Mouse (Mus musculus) adrenal gland, postnatal 25 days (tissue): Measurements from ENCODE around the gene Cox17. TPM values are rescaled to one million over a fixed set of nuclear protein-coding genes. Genes with fewer than 3 reads are reported as not detected.

ENCODE experiments used
- DNase-seq: peaks from one replicate; pipeline ENCODE4 v3.0.0; 2021; ENCODE audit warnings: mixed read lengths
- total RNA-seq: library from RNA; stranded (reverse); gene quantifications from 2 replicates; pipeline ENCODE4 v1.2.3, GENCODE M21; 2021

The Cox17 gene
- total RNA-seq, 1 experiment from 2014 or later: 273 TPM

- no peak for DNase-seq
These were observed 1.5 kb downstream of the Cox17 start for GRCm38 (mm10) chr16:38348217-38348761.

- DNase-seq: no peak
These were observed 3.1 kb downstream of the Cox17 start for GRCm38 (mm10) chr16:38349881-38350280.

- no peak for DNase-seq
These were observed 3.6 kb downstream of the Cox17 start for GRCm38 (mm10) chr16:38350361-38350855.

DNA sequence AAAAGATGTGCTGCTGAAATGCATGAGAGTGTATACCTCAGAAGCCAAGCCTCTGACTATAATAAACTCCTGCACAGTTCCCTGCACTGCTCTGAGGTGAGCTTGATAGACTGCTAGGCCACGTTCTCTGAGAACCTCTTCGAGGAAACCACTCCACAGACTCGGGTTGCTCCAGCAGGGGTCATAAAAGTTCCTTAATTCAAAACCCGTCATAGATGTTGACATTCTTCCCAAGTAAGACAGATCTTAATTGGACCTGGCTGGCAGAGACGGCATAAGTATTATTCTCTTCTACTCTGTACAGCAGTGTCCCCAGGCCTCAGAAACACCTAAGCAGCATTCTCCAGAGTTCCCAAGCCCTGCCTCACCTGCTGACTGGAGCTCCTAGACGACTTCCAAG is 4.1 kb downstream of the Cox17 start:
- DNase-seq: no peak

DNA sequence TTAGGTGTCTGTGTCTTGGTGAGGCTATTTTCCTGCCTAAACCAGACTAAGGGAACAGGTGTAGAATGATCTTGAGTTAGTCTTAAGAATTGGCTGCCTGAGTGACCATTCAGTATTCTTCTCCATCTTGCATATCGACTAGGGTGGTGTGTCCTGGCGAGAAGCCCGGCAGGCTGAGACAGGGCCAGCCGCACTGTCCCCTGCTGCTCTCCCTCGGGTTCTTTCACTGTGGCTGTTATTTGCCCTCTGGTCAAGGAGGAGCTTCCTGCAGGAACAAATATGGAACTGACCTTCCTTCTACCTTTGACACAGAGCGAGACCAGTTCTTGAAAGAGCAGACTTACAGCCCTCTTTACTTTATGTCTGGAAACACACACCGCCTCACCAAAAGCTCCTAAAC is 5.2 kb downstream of the Cox17 start:
- peak; percentile 45 for DNase-seq

DNA sequence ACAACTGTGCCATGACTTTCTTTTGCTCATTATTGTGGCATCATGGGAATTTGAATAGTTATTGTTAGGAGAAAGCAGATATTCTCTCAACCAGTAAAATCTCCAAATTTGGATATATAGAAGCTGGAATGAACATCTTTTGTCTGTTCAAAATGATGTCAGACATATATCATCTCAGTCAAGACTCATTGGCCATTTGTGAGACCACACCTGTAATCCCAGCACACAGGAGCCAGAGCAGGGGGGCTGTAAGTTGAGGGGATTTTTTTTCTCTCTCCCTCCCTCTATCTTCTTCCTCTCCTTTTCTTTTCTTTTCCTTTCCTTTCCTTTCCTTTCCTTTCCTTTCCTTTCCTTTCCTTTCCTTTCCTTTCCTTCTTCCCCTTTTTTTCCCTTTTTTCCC is 6.1 kb downstream of the Cox17 start:
- DNase-seq: no peak

- no peak for DNase-seq
These were observed 6.9 kb downstream of the Cox17 start for GRCm38 (mm10) chr16:38353642-38354041.

- DNase-seq: no peak
These were observed 7.6 kb downstream of the Cox17 start for GRCm38 (mm10) chr16:38354185-38354913.

DNA sequence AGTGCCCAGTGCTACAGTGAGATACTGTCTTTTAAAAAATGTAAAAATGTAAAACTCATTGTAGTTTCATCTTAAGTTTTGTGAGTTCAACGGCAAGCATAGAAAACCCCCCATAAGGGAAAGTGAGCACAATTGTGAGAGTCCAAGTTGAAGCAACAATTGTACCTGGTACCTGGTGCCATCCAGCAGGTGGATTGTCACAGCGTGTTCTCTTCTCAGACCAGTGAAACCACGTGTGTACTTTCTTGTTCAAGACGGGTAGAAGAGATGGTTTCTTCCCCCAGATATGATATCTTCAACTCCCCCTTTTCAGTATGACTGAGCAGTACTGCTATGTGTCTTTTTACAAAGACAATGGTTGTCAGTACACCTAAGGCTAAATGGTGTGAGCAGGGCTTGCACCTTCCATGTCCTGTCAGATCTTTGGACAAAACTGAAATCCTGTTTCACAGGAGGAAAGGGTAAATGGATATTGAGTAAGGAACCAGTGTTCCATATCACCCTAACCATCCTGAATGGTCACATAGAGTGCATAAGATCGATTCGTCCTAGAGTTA is 11.5 kb downstream of the Cox17 start:
- DNase-seq: no peak

- DNase-seq: no peak
These were observed 12.4 kb downstream of the Cox17 start for GRCm38 (mm10) chr16:38359241-38359640.

- DNase-seq: no peak
These were observed 13.1 kb downstream of the Cox17 start for GRCm38 (mm10) chr16:38359857-38360256.

GRCm38 (mm10) chr16:38360317-38360716 is 13.5 kb downstream of the Cox17 start:
- DNase-seq: no peak

GRCm38 (mm10) chr16:38361933-38362332 is 15.1 kb downstream of the Cox17 start, which contains the start of gene Popdc2:
Popdc2 (plus strand) TSS chr16:38362209.
- DNase-seq: no peak

DNA sequence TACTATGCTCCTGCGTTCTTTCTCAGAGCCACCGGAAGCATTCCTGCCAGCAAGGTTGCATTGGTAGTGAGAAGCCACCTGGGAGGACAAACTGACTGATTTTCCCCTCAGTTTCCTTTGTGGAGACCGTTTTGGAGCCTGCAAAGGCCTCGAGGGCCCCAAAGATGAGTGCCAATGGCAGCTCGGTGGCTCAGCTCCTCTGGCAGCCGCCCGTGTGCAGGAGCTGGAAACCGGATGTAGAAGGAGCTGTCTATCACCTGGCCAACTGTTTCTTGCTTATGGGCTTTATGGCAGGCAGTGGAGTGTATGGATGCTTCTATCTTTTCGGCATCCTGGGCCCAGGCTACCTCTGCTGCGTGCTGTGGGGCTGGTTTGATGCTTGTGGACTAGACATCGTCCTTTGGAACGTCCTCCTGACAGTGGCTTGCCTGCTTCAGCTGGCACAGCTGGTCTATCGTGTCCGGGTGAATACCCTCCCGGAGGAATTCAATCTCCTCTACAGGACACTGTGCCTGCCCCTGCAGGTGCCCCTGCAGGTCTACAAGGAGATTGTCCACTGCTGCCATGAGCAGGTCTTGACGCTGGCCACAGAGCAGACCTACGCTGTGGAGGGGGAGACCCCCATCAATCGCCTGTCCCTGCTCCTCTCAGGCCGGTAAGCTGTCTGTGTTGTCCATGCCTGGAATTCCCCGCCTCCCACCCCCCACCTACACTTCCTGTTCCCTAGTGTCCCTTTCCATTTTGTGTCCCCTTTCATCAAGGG is 15.9 kb downstream of the Cox17 start:
- DNase-seq: no peak

- DNase-seq: no peak
These were observed 16.4 kb downstream of the Cox17 start for GRCm38 (mm10) chr16:38363256-38363595.

- no peak for DNase-seq
These were observed 16.9 kb downstream of the Cox17 start for GRCm38 (mm10) chr16:38363657-38364056.

- DNase-seq: no peak
These were observed 18.6 kb downstream of the Cox17 start for GRCm38 (mm10) chr16:38365390-38365789.

- no peak for DNase-seq
These were observed 19.4 kb downstream of the Cox17 start for GRCm38 (mm10) chr16:38366231-38366630.

DNA sequence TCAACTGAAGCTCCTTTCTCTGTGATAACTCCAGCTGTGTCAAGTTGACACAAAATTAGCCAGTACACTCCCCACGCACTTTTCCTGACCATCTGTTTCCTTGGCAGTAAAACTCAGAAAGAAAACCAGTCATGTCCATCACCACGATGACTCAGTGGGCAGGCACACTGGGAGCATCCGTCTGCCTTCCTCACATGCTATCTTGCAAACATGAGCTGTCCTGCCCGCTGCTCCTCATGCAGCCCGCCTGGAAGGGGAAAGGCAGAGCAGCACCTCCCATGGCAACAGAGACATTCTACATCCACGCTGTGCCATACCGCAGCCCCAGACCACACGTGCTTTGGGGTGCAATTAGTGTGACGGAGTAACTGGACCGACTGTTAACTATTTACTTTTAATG is 21.5 kb downstream of the Cox17 start:
- peak; percentile 33 for DNase-seq

- no peak for DNase-seq
These were observed 22.2 kb downstream of the Cox17 start for GRCm38 (mm10) chr16:38369000-38369399.

DNA sequence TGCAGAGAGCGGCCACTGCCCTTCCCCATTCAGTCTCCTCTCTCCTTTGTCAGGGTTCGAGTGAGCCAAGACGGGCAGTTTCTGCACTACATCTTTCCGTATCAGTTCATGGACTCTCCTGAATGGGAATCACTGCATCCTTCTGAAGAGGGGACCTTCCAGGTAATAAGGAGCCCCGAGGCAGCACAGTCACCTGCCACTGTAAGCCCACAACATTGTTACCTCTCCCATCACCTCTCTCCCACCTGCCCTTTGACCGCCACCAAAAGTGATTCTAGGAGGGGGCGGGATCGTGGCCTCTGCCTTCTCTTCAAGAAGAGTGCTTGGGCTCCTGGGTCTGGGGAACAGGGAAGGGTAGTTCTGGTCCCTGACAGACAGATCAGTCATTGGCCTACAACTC is 22.6 kb downstream of the Cox17 start:
- no peak for DNase-seq

DNA sequence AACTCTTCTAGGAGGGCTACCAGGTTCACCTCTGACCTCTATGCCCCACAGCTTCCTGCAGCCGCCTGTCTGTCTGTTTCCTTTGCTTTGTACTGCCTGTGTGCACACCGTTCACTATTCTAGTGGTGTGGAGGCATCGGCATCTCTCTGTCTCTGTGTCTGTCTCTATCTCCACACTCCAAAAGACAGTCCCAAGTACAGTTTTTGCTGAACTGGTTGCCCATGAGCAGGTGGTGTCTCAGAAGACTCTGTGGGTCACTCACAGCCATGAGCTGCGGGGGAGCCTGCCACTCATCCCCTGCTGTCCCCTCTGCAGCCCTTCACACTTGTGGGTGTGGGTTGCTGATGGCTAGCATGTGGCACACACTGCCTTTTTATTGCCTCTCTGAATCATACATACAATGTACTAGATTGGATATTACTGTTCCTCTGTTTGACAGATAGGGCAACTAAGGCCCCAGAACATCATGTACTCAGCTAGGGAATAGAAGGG is 23.2 kb downstream of the Cox17 start:
- no peak for DNase-seq
